Mouse (Mus musculus) cortical plate, adult 2 months (tissue): ENCODE measurements at regions not wholly inside any gene's neighbourhood (a gene's known extent, or its start where the extent isn't known, plus 50 kb on each side); places are given as distances from the start of the nearest gene placed in this dataset.

Experiments
- H3K27ac ChIP-seq: fragments of 200-500 bp; 2 replicates; pipeline ENCODE4 v1.5.1; 2012; ENCODE audit warnings: low read length, control low read depth, inconsistent platforms; ENCODE audit not compliant: insufficient read depth
- H3K4me1 ChIP-seq: fragments of 200-500 bp; 2 replicates; pipeline ENCODE4 v1.6.1; 2011; ENCODE audit warnings: low read length; ENCODE audit not compliant: control insufficient read depth, insufficient read depth
- H3K4me3 ChIP-seq: fragments of 200-500 bp; 2 replicates; pipeline ENCODE4 v1.5.1; 2011; ENCODE audit warnings: mild to moderate bottlenecking, low read length, control low read depth; ENCODE audit not compliant: insufficient read depth
- CTCF ChIP-seq: fragments of 200-500 bp; IDR thresholded peaks from 2 replicates; pipeline ENCODE4 v1.5.1; 2011; ENCODE audit warnings: mild to moderate bottlenecking, control low read depth, low read length; ENCODE audit not compliant: insufficient read depth; ENCODE audit errors: extremely low read depth
- POLR2A ChIP-seq: fragments of 200-500 bp; IDR thresholded peaks from 2 replicates; pipeline ENCODE4 v1.6.1; 2011; ENCODE audit warnings: mild to moderate bottlenecking, low read length, control low read depth; ENCODE audit not compliant: insufficient read depth; ENCODE audit errors: extremely low read depth

GRCm38 (mm10) chr5:85780730-85781454, 284.5 kb downstream of the Cenpc1 start:
- Histone ChIP-seq H3K4me1 (no peaks in the 10 kb centered on the region), H3K27ac (no peak overlapping the region), H3K4me3 (no peak overlapping the region)
- TF ChIP-seq POLR2A (no peak), CTCF (no peak)

GRCm38 (mm10) chr5:85780017-85780416, 285.4 kb downstream of the Cenpc1 start:
- TF ChIP-seq POLR2A (no peak), CTCF (no peak)
- H3K27ac ChIP-seq, result no peak overlapping the region
- no peaks in the 10 kb centered on the region for H3K4me1 ChIP-seq
- H3K4me3 ChIP-seq, result no peak overlapping the region

- Histone ChIP-seq H3K27ac (no peak overlapping the region), H3K4me1 (no peaks in the 10 kb centered on the region)
Measured at GRCm38 (mm10) chr5:85779205-85779604, 286.2 kb downstream of the Cenpc1 start.

GRCm38 (mm10) chr5:85772660-85773059, 292.7 kb downstream of the Cenpc1 start:
- H3K27ac ChIP-seq, result no peak overlapping the region
- H3K4me1 ChIP-seq, result no peaks in the 10 kb centered on the region
- no peak for TF ChIP-seq POLR2A
- TF ChIP-seq CTCF, result no peak
- H3K4me3 ChIP-seq, result no peak overlapping the region

More at GRCm38 (mm10) chr5:85779205-85779604, 286.2 kb downstream of the Cenpc1 start:
- no peak overlapping the region for H3K4me3 ChIP-seq
- no peak for TF ChIP-seq POLR2A
- no peak for TF ChIP-seq CTCF

GRCm38 (mm10) chr5:85772086-85772485, 293.3 kb downstream of the Cenpc1 start:
- H3K4me3 ChIP-seq, result no peak overlapping the region
- TF ChIP-seq POLR2A (no peak), CTCF (no peak)
- no peaks in the 10 kb centered on the region for H3K4me1 ChIP-seq
- H3K27ac ChIP-seq, result no peak overlapping the region

GRCm38 (mm10) chr5:85767157-85767556, 298.2 kb downstream of the Cenpc1 start:
- TF ChIP-seq POLR2A, result no peak
- 0 out of 2 replicates have a peak, but pooled peaks have one; percentile 3 for TF ChIP-seq CTCF
- no peak overlapping the region for H3K27ac ChIP-seq
- H3K4me1 ChIP-seq, result no peaks in the 10 kb centered on the region
- no peak overlapping the region for H3K4me3 ChIP-seq

- H3K4me3 ChIP-seq, result no peak overlapping the region
- H3K4me1 ChIP-seq, result no peaks in the 10 kb centered on the region
- no peak overlapping the region for H3K27ac ChIP-seq
- TF ChIP-seq CTCF, result no peak
- TF ChIP-seq POLR2A, result no peak
Measured at GRCm38 (mm10) chr5:85756716-85757115, 308.7 kb downstream of the Cenpc1 start.

GRCm38 (mm10) chr5:85754227-85754626, 311.2 kb downstream of the Cenpc1 start:
- Histone ChIP-seq H3K4me3 (no peak overlapping the region; the same call in 1 of the 2 replicates), H3K27ac (no peak overlapping the region), H3K4me1 (no peaks in the 10 kb centered on the region)
- TF ChIP-seq POLR2A (no peak), CTCF (no peak)

GRCm38 (mm10) chr5:85753109-85753508, 312.3 kb downstream of the Cenpc1 start:
- no peak for TF ChIP-seq CTCF
- no peak for TF ChIP-seq POLR2A
- H3K27ac ChIP-seq, result no peak overlapping the region
- no peak overlapping the region for H3K4me3 ChIP-seq
- H3K4me1 ChIP-seq, result no peaks in the 10 kb centered on the region

GRCm38 (mm10) chr5:85751649-85752048, 313.7 kb downstream of the Cenpc1 start:
- no peak for TF ChIP-seq CTCF
- TF ChIP-seq POLR2A, result no peak
- Histone ChIP-seq H3K27ac (no peak overlapping the region), H3K4me1 (no peaks in the 10 kb centered on the region), H3K4me3 (no peak overlapping the region)
